Mouse (Mus musculus): ENCODE measurements around the gene Nfic. TPM values are rescaled to one million over a fixed set of nuclear protein-coding genes. Genes with fewer than 3 reads are reported as not detected.
A peak's percentile ranks its signal among the peaks of the same experiment; 100 is the strongest.

Nfic gene
- polyA plus RNA-seq, 1 experiment from 2014 or later: 139 TPM

GRCm38 (mm10) chr10:81413310-81414261 lies 41.8 kb downstream of the Nfic start:
- Histone ChIP-seq H3K27me3 (no peaks in the 10 kb centered on the region), H3K9ac (no peak overlapping the region), H3K4me3 (replicated peaks) (no peak overlapping the region), H3K4me1 (peaks cover 100% of the 10 kb centered on the region), H3K4me2 (replicated peaks) (peak overlapping the region; percentile 19; the same call in 1 of the 2 replicates), H3K36me3 (peaks cover 31% of the 10 kb centered on the region), H3K27ac (replicated peaks) (peak overlapping the region; percentile 86), H3K9me3 (replicated peaks) (no peaks in the 10 kb centered on the region)
- ATAC-seq (ENCODE audit: insufficient number of reproducible peaks, low FRiP score, low TSS enrichment, low read depth): no peak
- WGBS: 28% methylated on average over 26 of the region's 26 CpGs

- Histone ChIP-seq H3K4me2 (replicated peaks) (no peak overlapping the region), H3K4me1 (peaks cover 100% of the 10 kb centered on the region), H3K9ac (no peak overlapping the region), H3K9me3 (replicated peaks) (no peaks in the 10 kb centered on the region), H3K36me3 (peaks cover 35% of the 10 kb centered on the region), H3K27me3 (no peaks in the 10 kb centered on the region), H3K27ac (replicated peaks) (peak overlapping the region; percentile 86), H3K4me3 (replicated peaks) (no peak overlapping the region)
- WGBS: 73% methylated on average over 16 of the region's 16 CpGs
- no peak for ATAC-seq (ENCODE audit: insufficient number of reproducible peaks, low FRiP score, low TSS enrichment, low read depth)
Observed at GRCm38 (mm10) chr10:81412586-81413309, 42.7 kb downstream of the Nfic start.

- H3K4me3 ChIP-seq (replicated peaks): no peak overlapping the region
- H3K9ac ChIP-seq: no peak overlapping the region
- no peaks in the 10 kb centered on the region for H3K9me3 ChIP-seq (replicated peaks)
- peaks cover 39% of the 10 kb centered on the region for H3K36me3 ChIP-seq
- H3K27ac ChIP-seq (replicated peaks): peak overlapping the region; percentile 86
- no peak for ATAC-seq (ENCODE audit: insufficient number of reproducible peaks, low FRiP score, low TSS enrichment, low read depth)
- H3K27me3 ChIP-seq: no peaks in the 10 kb centered on the region
- WGBS: 48% methylated on average over 18 of the region's 18 CpGs
- no peak overlapping the region for H3K4me2 ChIP-seq (replicated peaks)
- H3K4me1 ChIP-seq: peaks cover 100% of the 10 kb centered on the region
Observed at GRCm38 (mm10) chr10:81411471-81412400, 43.7 kb downstream of the Nfic start.

GRCm38 (mm10) chr10:81410981-81411380 lies 44.5 kb downstream of the Nfic start:
- no peak for ATAC-seq (ENCODE audit: insufficient number of reproducible peaks, low FRiP score, low TSS enrichment, low read depth)
- Histone ChIP-seq H3K9me3 (replicated peaks) (no peaks in the 10 kb centered on the region), H3K4me2 (replicated peaks) (no peak overlapping the region), H3K27me3 (no peaks in the 10 kb centered on the region), H3K4me1 (peaks cover 98% of the 10 kb centered on the region), H3K4me3 (replicated peaks) (no peak overlapping the region), H3K27ac (replicated peaks) (peak overlapping the region; percentile 86), H3K9ac (no peak overlapping the region), H3K36me3 (peaks cover 46% of the 10 kb centered on the region)
- 67% methylated on average over 9 of the region's 9 CpGs for WGBS

GRCm38 (mm10) chr10:81410350-81410749 lies 45.1 kb downstream of the Nfic start:
- H3K27ac ChIP-seq (replicated peaks): peak overlapping the region; percentile 86; the same call in 1 of the 2 replicates
- no peak overlapping the region for H3K9ac ChIP-seq
- WGBS: 73% methylated on average over 4 of the region's 4 CpGs
- H3K4me1 ChIP-seq: peaks cover 92% of the 10 kb centered on the region
- no peak overlapping the region for H3K4me3 ChIP-seq (replicated peaks)
- H3K4me2 ChIP-seq (replicated peaks): no peak overlapping the region
- no peaks in the 10 kb centered on the region for H3K27me3 ChIP-seq
- H3K9me3 ChIP-seq (replicated peaks): no peaks in the 10 kb centered on the region
- H3K36me3 ChIP-seq: peaks cover 51% of the 10 kb centered on the region
- ATAC-seq (ENCODE audit: insufficient number of reproducible peaks, low FRiP score, low TSS enrichment, low read depth): no peak

- H3K27me3 ChIP-seq: no peaks in the 10 kb centered on the region
- peak overlapping the region; percentile 58; the same call in 1 of the 2 replicates for H3K27ac ChIP-seq (replicated peaks)
- no peaks in the 10 kb centered on the region for H3K9me3 ChIP-seq (replicated peaks)
- H3K4me3 ChIP-seq (replicated peaks): no peak overlapping the region
- no peak overlapping the region for H3K9ac ChIP-seq
- H3K4me2 ChIP-seq (replicated peaks): no peak overlapping the region
- WGBS: 14% methylated on average over 8 of the region's 8 CpGs
- no peak for ATAC-seq (ENCODE audit: insufficient number of reproducible peaks, low FRiP score, low TSS enrichment, low read depth)
- peaks cover 85% of the 10 kb centered on the region for H3K4me1 ChIP-seq
- peaks cover 55% of the 10 kb centered on the region for H3K36me3 ChIP-seq
Observed at GRCm38 (mm10) chr10:81409330-81409729, 46.1 kb downstream of the Nfic start.

GRCm38 (mm10) chr10:81408871-81409291 lies 46.6 kb downstream of the Nfic start:
- Histone ChIP-seq H3K36me3 (peaks cover 59% of the 10 kb centered on the region), H3K27me3 (no peaks in the 10 kb centered on the region), H3K9me3 (replicated peaks) (no peaks in the 10 kb centered on the region), H3K27ac (replicated peaks) (peak overlapping the region; percentile 60; the same call in 1 of the 2 replicates), H3K4me3 (replicated peaks) (no peak overlapping the region), H3K9ac (no peak overlapping the region), H3K4me2 (replicated peaks) (no peak overlapping the region), H3K4me1 (peaks cover 84% of the 10 kb centered on the region)
- WGBS: 31% methylated on average over 9 of the region's 9 CpGs
- ATAC-seq (ENCODE audit: insufficient number of reproducible peaks, low FRiP score, low TSS enrichment, low read depth): peak; percentile 52; the same call in 1 of the 2 replicates

- 54% methylated on average over 13 of the region's 13 CpGs for WGBS
- peaks cover 84% of the 10 kb centered on the region for H3K4me1 ChIP-seq
- H3K27me3 ChIP-seq: no peaks in the 10 kb centered on the region
- H3K9me3 ChIP-seq (replicated peaks): no peaks in the 10 kb centered on the region
- H3K4me3 ChIP-seq (replicated peaks): no peak overlapping the region
- peak overlapping the region; percentile 60; the same call in 1 of the 2 replicates for H3K27ac ChIP-seq (replicated peaks)
- no peak overlapping the region for H3K9ac ChIP-seq
- peaks cover 64% of the 10 kb centered on the region for H3K36me3 ChIP-seq
- no peak for ATAC-seq (ENCODE audit: insufficient number of reproducible peaks, low FRiP score, low TSS enrichment, low read depth)
- H3K4me2 ChIP-seq (replicated peaks): no peak overlapping the region
Observed at GRCm38 (mm10) chr10:81408424-81408729, 47.1 kb downstream of the Nfic start.

- no peak overlapping the region for H3K9ac ChIP-seq
- peaks cover 60% of the 10 kb centered on the region for H3K36me3 ChIP-seq
Observed at GRCm38 (mm10) chr10:81407539-81408423, 47.7 kb downstream of the Nfic start.

More at GRCm38 (mm10) chr10:81407539-81408423, 47.7 kb downstream of the Nfic start:
- no peak for ATAC-seq (ENCODE audit: insufficient number of reproducible peaks, low FRiP score, low TSS enrichment, low read depth)
- Histone ChIP-seq H3K4me2 (replicated peaks) (peak overlapping the region; percentile 21), H3K4me1 (peaks cover 84% of the 10 kb centered on the region), H3K27me3 (no peaks in the 10 kb centered on the region), H3K9me3 (replicated peaks) (no peaks in the 10 kb centered on the region), H3K27ac (replicated peaks) (peak overlapping the region; percentile 5), H3K4me3 (replicated peaks) (peak overlapping the region; percentile 19)
- 25% methylated on average over 31 of the region's 31 CpGs for WGBS

All from embryonic facial prominence, embryonic 15.5 days (tissue).